Mouse (Mus musculus) neural tube, embryonic 13.5 days (tissue): ENCODE measurements around the gene Creg2. TPM values are rescaled to one million over a fixed set of nuclear protein-coding genes. Genes with fewer than 3 reads are reported as not detected.

ENCODE experiments used
- ATAC-seq: fragments of 200-750 bp; cut with Nextera tagmentation; 2 replicates; pipeline ENCODE4 v1.8.0; 2017; ENCODE audit warnings: low read depth, mild to moderate bottlenecking, moderate TSS enrichment, moderate library complexity
- H3K27ac ChIP-seq: fragments of 300-500 bp; sonication (generic); replicated peaks from 2 replicates; pipeline ENCODE4 v1.5.1; 2015; ENCODE audit warnings: moderate library complexity, mild to moderate bottlenecking, inconsistent platforms
- H3K27me3 ChIP-seq: fragments of 300-500 bp; sonication (generic); 2 replicates; pipeline ENCODE4 v1.6.1; 2015; ENCODE audit warnings: mild to moderate bottlenecking, inconsistent platforms
- H3K36me3 ChIP-seq: fragments of 300-500 bp; sonication (generic); 2 replicates; pipeline ENCODE4 v1.6.1; 2015; ENCODE audit warnings: mild to moderate bottlenecking, inconsistent platforms
- H3K4me1 ChIP-seq: fragments of 300-500 bp; sonication (generic); replicated peaks from 2 replicates; pipeline ENCODE4 v1.6.1; 2015; ENCODE audit warnings: inconsistent platforms
- H3K4me2 ChIP-seq: fragments of 300-500 bp; sonication (generic); 2 replicates; pipeline ENCODE4 v1.6.1; 2015; ENCODE audit warnings: inconsistent platforms, mild to moderate bottlenecking, moderate library complexity
- H3K4me3 ChIP-seq: fragments of 300-500 bp; sonication (generic); 2 replicates; pipeline ENCODE4 v1.5.1; 2015; ENCODE audit warnings: mild to moderate bottlenecking, inconsistent platforms
- H3K9ac ChIP-seq: fragments of 300-500 bp; sonication (generic); 2 replicates; pipeline ENCODE4 v1.6.1; 2015; ENCODE audit warnings: moderate library complexity, mild to moderate bottlenecking, inconsistent platforms
- H3K9me3 ChIP-seq: fragments of 300-500 bp; sonication (generic); 2 replicates; pipeline ENCODE4 v1.6.1; 2016; ENCODE audit warnings: inconsistent platforms
- WGBS: fragments of 180-500 bp; shearing (Covaris S2); methylation state at CpG from one replicate; pipeline ENCODE4 v1.1.7; 2015; 5-methylcytosine and 5-hydroxymethylcytosine counted together
- polyA plus RNA-seq: library from polyadenylated mRNA; unstranded; fragments of >200 nt; fragmentation: Nextera tagmentation; extraction: Ambion mirVana; gene quantifications from 2 replicates; pipeline ENCODE4 v1.2.1, GENCODE M21; 2015

Gene Creg2
- polyA plus RNA-seq, 1 experiment from 2014 or later: 4.9 TPM

DNA sequence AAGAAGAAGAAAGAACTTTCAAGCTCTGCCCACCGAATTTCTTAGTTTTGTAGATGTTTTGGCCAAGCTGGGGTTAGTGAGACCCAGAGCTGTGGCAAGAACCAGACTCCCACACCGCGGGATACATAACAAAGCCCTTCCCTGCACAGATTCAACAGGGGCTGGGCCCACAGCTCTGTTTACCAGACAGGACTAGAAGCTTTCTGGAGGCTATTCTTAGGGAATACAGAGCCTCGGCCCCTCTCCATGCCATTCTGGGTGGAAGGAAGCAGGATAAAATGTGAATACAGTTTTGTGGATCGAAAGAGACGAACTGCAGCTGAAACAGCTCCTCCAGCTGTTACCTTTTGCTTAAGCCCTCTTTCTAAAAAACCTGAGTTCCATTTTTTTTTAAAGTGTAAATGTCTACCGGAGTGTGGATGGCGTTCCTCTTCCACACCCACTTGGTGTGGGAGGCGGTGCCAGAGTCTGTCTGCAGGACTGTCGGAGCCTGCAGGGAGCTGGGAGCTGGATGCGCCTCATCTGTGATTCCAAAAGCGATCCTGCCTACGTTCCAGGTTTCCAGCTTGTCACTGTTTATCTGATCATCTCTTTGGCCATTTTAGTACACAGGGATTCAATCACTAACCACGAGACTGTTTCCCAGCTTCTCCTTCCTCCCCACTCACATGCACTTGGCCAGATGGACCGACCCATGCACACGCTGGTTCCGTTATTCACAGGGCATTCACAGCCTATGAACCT is 1.4 kb downstream of the Creg2 start:
- H3K36me3 ChIP-seq: no peaks in the 10 kb centered on the region
- peak overlapping the region; percentile 78 for H3K9ac ChIP-seq
- peaks cover 32% of the 10 kb centered on the region for H3K27me3 ChIP-seq
- peak overlapping the region; percentile 99 for H3K4me2 ChIP-seq
- no peaks in the 10 kb centered on the region for H3K9me3 ChIP-seq
- peaks cover 34% of the 10 kb centered on the region for H3K4me1 ChIP-seq
- ATAC-seq: peak; percentile 46; the same call in 1 of the 2 replicates
- H3K27ac ChIP-seq: peak overlapping the region; percentile 59
- peak overlapping the region; percentile 65 for H3K4me3 ChIP-seq
- WGBS: 19% methylated on average over 17 of the region's 17 CpGs

DNA sequence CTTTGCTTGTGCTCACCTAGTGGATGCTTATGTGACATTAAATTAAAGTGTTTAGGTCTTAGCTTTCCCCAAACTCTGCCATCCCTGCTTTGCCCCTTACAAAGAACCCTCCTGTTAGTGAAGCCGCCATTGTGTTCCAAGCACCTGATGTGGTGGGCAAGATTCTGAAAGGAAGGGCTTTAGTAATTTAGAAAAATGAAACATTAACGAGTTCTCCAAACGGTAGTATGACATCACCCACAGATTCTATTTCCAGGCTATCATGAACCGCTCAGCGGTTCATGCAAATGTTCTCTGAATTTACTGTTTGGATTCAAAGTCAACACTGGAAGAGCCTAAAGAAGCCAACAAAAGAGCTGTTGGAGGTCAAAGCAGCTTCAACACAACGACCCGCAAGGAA is 2.7 kb downstream of the Creg2 start:
- no peak for ATAC-seq
- peaks cover 32% of the 10 kb centered on the region for H3K27me3 ChIP-seq
- 85% methylated on average over 7 of the region's 7 CpGs for WGBS
- no peaks in the 10 kb centered on the region for H3K9me3 ChIP-seq
- H3K4me3 ChIP-seq: no peak overlapping the region
- H3K9ac ChIP-seq: no peak overlapping the region
- peaks cover 34% of the 10 kb centered on the region for H3K4me1 ChIP-seq
- H3K27ac ChIP-seq: no peak overlapping the region
- H3K36me3 ChIP-seq: no peaks in the 10 kb centered on the region
- H3K4me2 ChIP-seq: no peak overlapping the region

DNA sequence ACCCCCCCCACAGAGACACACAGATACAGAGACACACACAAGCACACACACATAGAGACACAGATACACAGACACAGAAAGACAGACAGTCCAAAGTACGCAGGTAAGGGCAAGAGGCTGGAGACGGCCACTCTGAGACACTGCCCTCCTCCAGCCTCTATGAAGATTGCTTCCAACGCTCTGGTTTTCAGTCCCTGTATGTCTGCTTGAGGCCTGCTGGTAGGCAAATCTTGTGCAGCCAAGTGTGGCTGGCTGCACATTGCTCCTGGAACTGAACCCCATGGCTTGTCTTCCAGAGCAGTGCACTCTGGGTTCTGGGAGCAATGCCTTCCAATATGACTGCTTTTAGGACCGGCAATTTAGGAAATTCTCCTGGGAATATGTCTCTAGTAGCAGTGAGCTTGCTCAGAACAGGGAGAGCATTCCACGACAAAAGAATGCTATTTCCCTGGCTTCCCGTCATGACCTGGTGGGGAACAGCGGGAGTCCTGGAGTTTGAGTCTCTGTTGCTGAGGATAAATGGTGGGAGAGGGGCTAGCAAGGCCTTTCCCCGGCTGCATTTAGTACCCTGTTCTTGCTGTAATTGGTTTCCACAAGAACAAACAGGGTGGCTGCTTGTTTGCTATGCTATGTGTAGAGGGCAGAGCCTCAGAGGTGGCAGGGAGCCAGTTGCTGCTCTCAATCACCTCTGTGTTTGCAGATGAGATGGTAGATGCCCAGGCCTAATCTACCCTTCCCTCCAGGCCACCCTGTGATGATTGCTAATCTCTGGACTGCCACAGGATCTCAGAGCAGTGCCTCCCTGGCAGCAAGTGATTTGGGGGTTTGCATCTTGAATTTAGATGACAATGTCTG is 5.1 kb downstream of the Creg2 start:
- Histone ChIP-seq H3K4me1 (peaks cover 32% of the 10 kb centered on the region), H3K4me3 (no peak overlapping the region), H3K36me3 (no peaks in the 10 kb centered on the region), H3K4me2 (no peak overlapping the region), H3K27ac (peak overlapping the region; percentile 68), H3K9me3 (0 out of 2 replicates have a peak, but pooled peaks cover 3% of the 10 kb centered on the region), H3K27me3 (peaks cover 20% of the 10 kb centered on the region), H3K9ac (peak overlapping the region; percentile 48)
- WGBS: 33% methylated on average over 8 of the region's 8 CpGs
- no peak for ATAC-seq

DNA sequence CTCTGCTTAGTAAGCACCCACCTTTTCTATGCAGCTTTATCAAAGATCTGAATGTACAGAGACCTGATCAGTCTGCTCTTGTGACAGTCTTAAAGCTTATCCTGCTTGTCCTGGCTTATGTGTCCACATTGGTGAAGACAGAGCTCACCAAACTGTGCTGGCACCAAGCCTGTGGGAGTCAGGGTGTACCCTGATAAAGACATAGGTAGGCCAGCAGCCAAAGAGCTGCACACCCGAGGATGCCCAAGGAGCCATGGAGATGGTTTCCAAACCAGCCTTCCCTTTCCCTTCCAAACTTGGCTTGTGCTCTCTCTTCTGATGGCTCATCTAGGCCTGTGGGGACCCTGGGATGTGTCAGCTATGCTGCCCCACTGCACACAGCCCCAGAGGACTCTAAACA is 6.9 kb downstream of the Creg2 start:
- H3K4me3 ChIP-seq: no peak overlapping the region
- no peak overlapping the region for H3K4me2 ChIP-seq
- H3K36me3 ChIP-seq: no peaks in the 10 kb centered on the region
- peaks cover 10% of the 10 kb centered on the region; the same call in 1 of the 2 replicates for H3K27me3 ChIP-seq
- ATAC-seq: no peak
- H3K9me3 ChIP-seq: 0 out of 2 replicates have a peak, but pooled peaks cover 3% of the 10 kb centered on the region
- 77% methylated on average over 1 of the region's 1 CpGs for WGBS
- peaks cover 21% of the 10 kb centered on the region for H3K4me1 ChIP-seq
- H3K27ac ChIP-seq: no peak overlapping the region
- H3K9ac ChIP-seq: no peak overlapping the region

DNA sequence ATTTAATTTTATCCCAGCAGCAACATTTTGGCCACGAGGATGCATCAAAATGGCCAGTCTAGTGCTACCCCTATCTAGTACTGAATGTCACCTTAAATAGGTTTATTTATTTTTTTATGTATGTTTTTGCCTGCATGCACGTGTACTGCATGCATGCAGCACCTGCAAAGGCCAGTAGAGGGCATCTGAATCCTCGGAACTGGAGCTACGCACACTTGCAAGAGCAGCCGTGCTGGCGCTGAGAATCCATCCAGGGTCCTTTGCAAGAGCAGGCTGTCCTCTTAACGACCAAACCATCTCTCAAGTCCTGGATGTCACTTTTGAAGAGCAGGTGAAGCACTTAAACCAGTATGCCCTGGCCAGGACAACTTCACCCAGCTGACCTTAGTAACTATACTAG is 9.6 kb downstream of the Creg2 start:
- no peak for ATAC-seq
- Histone ChIP-seq H3K27me3 (no peaks in the 10 kb centered on the region), H3K27ac (no peak overlapping the region), H3K9me3 (0 out of 2 replicates have a peak, but pooled peaks cover 3% of the 10 kb centered on the region), H3K9ac (no peak overlapping the region), H3K4me3 (no peak overlapping the region), H3K36me3 (no peaks in the 10 kb centered on the region), H3K4me2 (no peak overlapping the region), H3K4me1 (peaks cover 15% of the 10 kb centered on the region)
- 90% methylated on average over 7 of the region's 7 CpGs for WGBS

DNA sequence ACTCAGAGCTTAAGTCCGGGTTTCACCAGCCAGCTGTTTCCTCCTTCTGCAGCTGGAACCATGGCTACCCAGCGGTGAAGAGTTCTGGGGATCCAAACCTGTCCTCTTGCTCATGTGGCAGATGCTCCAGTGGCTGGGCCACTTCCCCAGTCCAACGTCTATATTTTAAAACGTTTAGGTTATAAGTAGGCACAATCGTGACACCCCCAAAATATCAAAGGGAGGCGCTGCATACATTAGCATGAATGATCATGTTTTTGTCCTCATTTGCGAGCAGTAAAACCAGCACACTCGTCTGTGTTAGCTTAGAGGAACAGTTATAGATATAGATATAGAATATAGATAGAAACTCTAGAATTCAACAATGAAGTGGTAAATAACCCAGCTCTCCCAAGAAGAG is 14.1 kb downstream of the Creg2 start:
- Histone ChIP-seq H3K27ac (no peak overlapping the region), H3K4me1 (peaks cover 14% of the 10 kb centered on the region; the same call in 1 of the 2 replicates), H3K4me3 (no peak overlapping the region), H3K36me3 (no peaks in the 10 kb centered on the region), H3K27me3 (no peaks in the 10 kb centered on the region), H3K9me3 (0 out of 2 replicates have a peak, but pooled peaks cover 3% of the 10 kb centered on the region), H3K4me2 (no peak overlapping the region), H3K9ac (no peak overlapping the region)
- ATAC-seq: no peak
- WGBS: 66% methylated on average over 8 of the region's 8 CpGs

DNA sequence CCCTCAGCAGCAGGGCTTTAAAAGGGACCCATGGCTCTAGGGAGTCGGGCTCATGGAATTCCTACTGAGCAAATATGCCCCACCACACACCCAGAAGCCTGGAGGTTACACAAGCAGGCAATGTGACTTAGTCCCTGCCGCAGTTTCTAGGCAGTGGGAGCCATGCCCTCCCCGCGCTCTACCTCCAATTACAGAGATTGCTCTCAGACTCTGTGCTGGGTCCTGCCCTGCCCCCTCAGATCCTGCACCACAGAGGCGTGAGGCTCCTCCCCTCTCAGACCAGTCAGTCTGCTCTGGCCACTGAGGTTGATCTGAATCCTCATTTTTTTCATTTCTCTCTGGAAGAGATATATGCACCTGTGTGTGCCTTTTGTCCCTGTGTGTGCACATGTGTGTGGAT is 14.6 kb downstream of the Creg2 start:
- H3K9me3 ChIP-seq: 0 out of 2 replicates have a peak, but pooled peaks cover under 1% of the 10 kb centered on the region
- H3K4me2 ChIP-seq: no peak overlapping the region
- no peak overlapping the region for H3K27ac ChIP-seq
- H3K9ac ChIP-seq: no peak overlapping the region
- peak; percentile 53; the same call in 1 of the 2 replicates for ATAC-seq
- H3K4me3 ChIP-seq: no peak overlapping the region
- H3K27me3 ChIP-seq: no peaks in the 10 kb centered on the region
- peaks cover 14% of the 10 kb centered on the region; the same call in 1 of the 2 replicates for H3K4me1 ChIP-seq
- no peaks in the 10 kb centered on the region for H3K36me3 ChIP-seq
- WGBS: 8% methylated on average over 5 of the region's 5 CpGs

DNA sequence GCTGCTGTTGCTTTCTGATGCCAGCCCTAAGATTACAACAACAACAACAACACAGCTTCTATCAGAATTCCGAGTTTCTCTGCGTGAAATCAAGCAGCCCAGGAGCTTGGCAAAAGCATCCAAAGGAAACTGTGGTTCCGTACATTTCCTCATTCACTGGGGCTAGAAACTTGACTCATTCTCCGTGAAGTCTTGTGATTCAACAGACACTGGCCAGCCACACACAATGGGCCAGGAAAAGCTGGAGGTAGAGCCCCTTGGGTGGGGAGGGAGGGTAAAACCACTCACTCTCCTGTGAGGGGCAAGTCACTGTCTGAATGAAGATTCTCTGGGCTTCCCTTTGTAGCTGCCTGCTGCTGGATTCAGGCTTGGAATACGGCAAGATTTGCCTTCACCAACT is 15.1 kb downstream of the Creg2 start:
- Histone ChIP-seq H3K27me3 (no peaks in the 10 kb centered on the region), H3K9ac (no peak overlapping the region), H3K9me3 (no peaks in the 10 kb centered on the region), H3K4me3 (no peak overlapping the region), H3K27ac (no peak overlapping the region), H3K4me1 (peaks cover 14% of the 10 kb centered on the region; the same call in 1 of the 2 replicates), H3K36me3 (no peaks in the 10 kb centered on the region), H3K4me2 (no peak overlapping the region)
- ATAC-seq: no peak
- 31% methylated on average over 5 of the region's 5 CpGs for WGBS

DNA sequence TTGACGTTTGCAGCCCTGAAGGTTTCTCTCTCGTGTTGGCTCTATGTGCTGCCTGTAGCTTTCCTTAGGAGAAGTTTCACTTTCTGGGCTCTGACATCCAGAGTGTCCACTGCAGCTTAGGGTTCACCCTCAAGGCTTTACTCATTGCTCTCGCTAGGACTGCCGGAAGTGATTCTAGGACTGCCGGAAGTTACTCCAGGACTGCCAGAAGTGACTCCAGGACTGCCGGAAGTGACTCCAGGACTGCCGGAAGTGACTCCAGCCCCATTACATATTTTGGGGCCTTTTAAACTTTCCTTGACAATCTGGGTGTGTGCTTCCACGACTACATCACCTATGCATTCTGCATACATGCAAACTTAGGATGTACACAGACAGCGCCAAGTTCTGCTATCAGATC is 22.7 kb downstream of the Creg2 start:
- H3K27ac ChIP-seq: no peak overlapping the region
- no peak overlapping the region for H3K4me2 ChIP-seq
- no peak overlapping the region for H3K4me3 ChIP-seq
- ATAC-seq: no peak
- H3K27me3 ChIP-seq: no peaks in the 10 kb centered on the region
- 87% methylated on average over 9 of the region's 9 CpGs for WGBS
- H3K4me1 ChIP-seq: no peaks in the 10 kb centered on the region
- no peak overlapping the region for H3K9ac ChIP-seq
- H3K9me3 ChIP-seq: no peaks in the 10 kb centered on the region
- no peaks in the 10 kb centered on the region for H3K36me3 ChIP-seq

DNA sequence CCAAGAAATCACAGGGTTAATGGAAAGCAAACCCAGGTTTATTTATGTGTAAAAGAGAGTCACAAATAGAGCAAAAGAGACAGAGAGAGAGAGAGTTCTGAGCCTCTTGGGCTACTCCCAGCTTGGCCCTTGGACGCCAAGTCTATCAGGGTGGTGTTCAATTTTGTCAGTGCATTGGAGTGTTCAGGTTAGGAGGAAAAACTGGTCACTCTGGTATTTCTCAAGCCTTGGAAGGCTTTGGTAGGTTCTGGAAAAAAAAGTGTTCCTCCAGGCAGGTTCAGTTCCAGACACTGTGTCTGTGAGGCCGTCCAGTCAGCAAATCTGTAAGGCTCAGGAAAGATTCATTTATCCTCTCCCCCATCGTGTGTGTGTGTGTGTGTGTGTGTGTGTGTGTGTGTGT is 25.8 kb downstream of the Creg2 start:
- H3K9ac ChIP-seq: no peak overlapping the region
- 59% methylated on average over 3 of the region's 3 CpGs for WGBS
- H3K27me3 ChIP-seq: no peaks in the 10 kb centered on the region
- no peak overlapping the region for H3K4me2 ChIP-seq
- no peaks in the 10 kb centered on the region for H3K9me3 ChIP-seq
- H3K4me1 ChIP-seq: no peaks in the 10 kb centered on the region
- H3K27ac ChIP-seq: no peak overlapping the region
- no peak for ATAC-seq
- H3K36me3 ChIP-seq: 0 out of 2 replicates have a peak, but pooled peaks cover 2% of the 10 kb centered on the region
- no peak overlapping the region for H3K4me3 ChIP-seq

DNA sequence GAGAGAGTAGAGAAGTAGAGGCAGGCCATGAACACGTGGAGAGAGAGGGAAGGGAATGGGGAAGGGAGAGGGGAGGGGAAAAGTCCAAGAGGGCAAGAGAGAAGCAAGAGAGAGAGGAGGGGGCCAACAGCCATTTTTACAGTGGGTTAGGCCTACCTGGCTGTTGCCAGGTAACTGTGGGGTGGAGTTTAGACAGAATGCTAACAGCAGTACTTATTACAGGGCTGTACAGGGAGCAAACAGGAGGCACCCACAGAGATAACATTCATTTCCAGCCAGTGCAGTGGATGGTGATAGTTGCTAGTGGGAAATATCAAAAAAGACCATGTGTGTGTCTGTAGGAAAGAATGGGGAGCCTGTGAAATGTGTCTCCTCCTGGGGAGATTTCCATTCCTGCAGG is 27.5 kb downstream of the Creg2 start:
- H3K36me3 ChIP-seq: 0 out of 2 replicates have a peak, but pooled peaks cover 2% of the 10 kb centered on the region
- H3K4me2 ChIP-seq: no peak overlapping the region
- no peaks in the 10 kb centered on the region for H3K9me3 ChIP-seq
- no peak overlapping the region for H3K27ac ChIP-seq
- H3K9ac ChIP-seq: no peak overlapping the region
- ATAC-seq: no peak
- H3K27me3 ChIP-seq: no peaks in the 10 kb centered on the region
- peaks cover 8% of the 10 kb centered on the region for H3K4me1 ChIP-seq
- WGBS: 63% methylated on average over 1 of the region's 1 CpGs
- H3K4me3 ChIP-seq: no peak overlapping the region

DNA sequence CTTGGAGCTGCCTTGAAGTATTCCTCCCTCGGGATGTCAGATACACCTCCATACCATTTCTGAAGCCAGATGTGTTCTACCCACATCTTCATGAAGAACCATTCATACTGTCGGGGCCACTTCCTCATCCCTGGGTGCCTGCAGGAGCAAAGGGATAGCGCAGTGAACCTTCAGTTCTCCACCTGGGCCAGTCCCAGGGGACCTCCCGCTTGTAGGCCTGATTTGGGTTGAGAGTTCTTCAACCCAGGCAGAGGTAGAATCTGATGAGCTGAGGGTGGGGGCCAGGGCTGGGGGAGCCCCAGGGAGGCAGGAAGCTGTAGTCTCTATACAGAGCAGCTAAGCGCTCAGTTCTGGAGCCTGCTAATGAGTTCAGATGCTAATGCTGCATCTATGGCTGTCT is 28.2 kb downstream of the Creg2 start:
- Histone ChIP-seq H3K36me3 (0 out of 2 replicates have a peak, but pooled peaks cover 2% of the 10 kb centered on the region), H3K4me1 (peaks cover 14% of the 10 kb centered on the region), H3K27ac (no peak overlapping the region), H3K27me3 (no peaks in the 10 kb centered on the region), H3K9me3 (no peaks in the 10 kb centered on the region), H3K4me2 (no peak overlapping the region), H3K4me3 (no peak overlapping the region), H3K9ac (no peak overlapping the region)
- ATAC-seq: no peak
- 91% methylated on average over 5 of the region's 5 CpGs for WGBS
